Mouse (Mus musculus): ENCODE data around the gene Ift81.

DNA sequence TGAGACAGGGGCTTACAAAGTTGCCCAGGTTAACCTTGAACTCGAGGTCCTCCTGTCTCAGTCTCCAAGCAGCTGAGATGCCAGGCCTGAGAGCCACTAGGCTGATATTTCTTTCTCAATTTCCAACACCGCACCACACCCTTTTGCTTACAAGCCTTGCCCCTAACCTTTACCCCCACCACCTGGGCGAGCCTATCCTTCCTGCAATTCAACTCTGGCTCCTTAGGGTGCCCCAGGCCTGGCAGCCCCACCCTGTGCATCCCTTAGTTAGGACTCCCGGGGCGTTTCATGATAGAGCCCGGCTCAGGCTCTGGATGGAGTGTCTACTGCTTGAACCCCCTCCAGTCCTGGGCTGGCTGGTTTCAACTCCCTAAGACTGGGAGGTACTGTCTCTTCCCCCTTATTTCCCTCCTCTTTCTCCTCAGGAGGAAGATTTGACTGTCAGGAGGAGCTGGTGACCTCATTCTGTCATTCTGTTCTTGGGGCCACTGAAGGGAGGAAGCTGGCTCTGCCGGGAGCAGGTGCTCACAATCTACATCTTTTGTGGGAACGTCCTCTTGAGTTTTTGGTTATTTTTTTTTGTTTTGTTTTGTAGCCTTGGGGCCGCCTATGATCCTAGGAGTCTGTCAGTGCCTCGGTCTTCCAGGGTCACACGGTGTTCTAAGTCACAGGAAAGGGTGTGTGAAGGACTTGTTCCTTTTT, 98.1 kb downstream of the Ift81 start:
- TF ChIP-seq EP300 (optimal IDR thresholded peaks at IDR 0.05), result no peak
- TF ChIP-seq CTCF (IDR thresholded peaks at IDR 0.05; ENCODE audit: low read depth), result no peak
